Mouse (Mus musculus): ENCODE measurements around the gene Prkce. TPM values are rescaled to one million over a fixed set of nuclear protein-coding genes. Genes with fewer than 3 reads are reported as not detected.

Gene Prkce
- polyA plus RNA-seq, 1 experiment from 2014 or later = 6.7 TPM

DNA sequence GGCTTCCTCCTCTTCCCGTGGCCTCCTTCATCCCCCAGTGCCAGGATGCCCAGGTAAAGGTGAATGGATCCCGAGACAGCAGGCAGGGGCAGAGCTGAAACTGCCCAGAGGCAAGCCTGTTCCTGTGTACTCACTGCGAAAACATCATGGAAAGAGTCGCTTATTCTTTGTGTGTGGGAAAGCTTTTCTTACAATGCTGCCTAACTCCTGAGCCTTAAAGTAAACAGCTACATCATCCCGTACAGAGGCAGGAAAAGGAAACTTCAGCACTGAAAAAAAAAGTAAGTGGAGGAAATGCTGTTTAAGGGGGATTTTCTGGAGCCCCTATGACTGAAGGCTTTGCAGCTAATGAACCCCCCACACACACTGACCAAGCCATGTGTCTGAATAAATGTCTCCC lies 339.3 kb downstream of the Prkce start:
- Histone ChIP-seq H3K9ac (replicated peaks; ENCODE audit: low read length) (no peak overlapping the region), H3K36me3 (replicated peaks; ENCODE audit: control insufficient read depth, insufficient read depth, low read depth, low read length) (no peaks in the 10 kb centered on the region), H3K4me2 (ENCODE audit: low read depth, low read length) (no peak overlapping the region), H3K4me1 (ENCODE audit: control insufficient read depth, insufficient read depth, low read length) (no peaks in the 10 kb centered on the region), H3K4me3 (ENCODE audit: low read depth, low read length) (no peak overlapping the region), H3K27me3 (ENCODE audit: control insufficient read depth, insufficient read depth, low read length) (no peaks in the 10 kb centered on the region), H3K27ac (replicated peaks; ENCODE audit: low read depth, low read length) (no peak overlapping the region), H3K9me3 (replicated peaks; ENCODE audit: control insufficient read depth, low read length) (no peaks in the 10 kb centered on the region)
- no peak for DNase-seq (ENCODE audit: low spot score)
- ATAC-seq (replicated peaks; ENCODE audit: insufficient number of reproducible peaks, low FRiP score, low TSS enrichment, low read depth) = no peak
- WGBS = 65% methylated on average over 5 of the region's 5 CpGs

DNA sequence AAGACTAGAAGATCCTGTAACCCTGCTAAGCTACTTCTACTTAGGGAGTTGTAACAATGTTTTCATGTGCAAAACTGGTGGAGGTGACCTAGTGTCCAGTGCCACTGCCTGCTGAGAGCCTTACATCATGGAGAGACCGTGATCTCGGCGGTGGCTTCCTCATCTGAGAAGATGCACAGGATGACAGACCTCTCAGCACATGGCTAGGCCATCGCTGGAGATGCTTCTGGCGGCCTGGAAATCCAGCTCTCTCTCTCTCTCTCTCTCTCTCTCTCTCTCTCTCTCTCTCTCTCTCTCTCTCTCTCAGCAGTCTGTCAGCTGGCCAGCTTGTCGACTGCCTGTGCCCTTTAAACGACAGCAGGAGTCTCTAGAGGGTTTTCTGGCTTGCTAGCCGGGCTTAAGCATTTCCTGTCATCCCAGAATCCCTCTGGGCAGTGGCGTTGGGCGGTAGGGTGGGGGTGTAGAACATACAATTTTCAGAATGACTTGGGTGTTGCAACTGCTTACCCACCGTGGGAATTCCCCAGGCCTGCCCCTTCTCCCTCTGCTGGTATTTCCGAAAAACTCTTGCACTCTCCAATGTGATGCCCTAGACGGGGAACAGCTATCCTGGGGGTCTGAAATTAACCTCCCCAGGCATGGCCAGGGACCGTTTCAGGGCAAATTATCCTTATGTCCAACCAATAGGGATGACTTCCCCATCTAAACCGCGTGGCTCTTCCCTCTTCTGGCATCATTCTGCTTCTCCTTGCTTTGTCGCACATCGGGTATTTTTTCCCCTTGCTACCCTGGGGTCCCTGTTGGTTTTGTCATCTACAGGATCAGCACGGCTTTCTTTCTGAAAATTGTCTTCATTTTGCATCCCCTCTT lies 340.0 kb downstream of the Prkce start:
- Histone ChIP-seq H3K27ac (replicated peaks; ENCODE audit: low read depth, low read length) (no peak overlapping the region), H3K4me3 (ENCODE audit: low read depth, low read length) (no peak overlapping the region), H3K4me2 (ENCODE audit: low read depth, low read length) (no peak overlapping the region), H3K36me3 (replicated peaks; ENCODE audit: control insufficient read depth, insufficient read depth, low read depth, low read length) (no peaks in the 10 kb centered on the region), H3K4me1 (ENCODE audit: control insufficient read depth, insufficient read depth, low read length) (no peaks in the 10 kb centered on the region), H3K27me3 (ENCODE audit: control insufficient read depth, insufficient read depth, low read length) (no peaks in the 10 kb centered on the region), H3K9me3 (replicated peaks; ENCODE audit: control insufficient read depth, low read length) (no peaks in the 10 kb centered on the region), H3K9ac (replicated peaks; ENCODE audit: low read length) (no peak overlapping the region)
- no peak for DNase-seq (ENCODE audit: low spot score)
- ATAC-seq (replicated peaks; ENCODE audit: insufficient number of reproducible peaks, low FRiP score, low TSS enrichment, low read depth) = no peak
- WGBS = 59% methylated on average over 19 of the region's 19 CpGs

DNA sequence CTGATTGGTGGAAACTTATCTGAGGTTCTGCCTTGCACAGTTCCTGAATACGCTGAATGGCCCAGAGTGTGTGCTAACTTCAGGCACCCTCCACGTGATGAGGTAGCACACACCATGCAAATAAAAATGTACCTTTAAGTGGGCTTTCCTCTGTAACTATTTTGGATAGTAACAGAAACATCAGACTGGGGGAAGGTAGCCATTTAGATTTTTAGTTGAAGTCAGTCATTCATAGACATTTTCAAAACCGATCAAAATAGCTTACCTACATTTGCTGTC lies 340.6 kb downstream of the Prkce start:
- H3K27me3 ChIP-seq (ENCODE audit: control insufficient read depth, insufficient read depth, low read length) = no peaks in the 10 kb centered on the region
- no peak overlapping the region for H3K9ac ChIP-seq (replicated peaks; ENCODE audit: low read length)
- no peaks in the 10 kb centered on the region for H3K4me1 ChIP-seq (ENCODE audit: control insufficient read depth, insufficient read depth, low read length)
- H3K9me3 ChIP-seq (replicated peaks; ENCODE audit: control insufficient read depth, low read length) = no peaks in the 10 kb centered on the region
- no peak overlapping the region for H3K4me2 ChIP-seq (ENCODE audit: low read depth, low read length)
- H3K27ac ChIP-seq (replicated peaks; ENCODE audit: low read depth, low read length) = no peak overlapping the region
- DNase-seq (ENCODE audit: low spot score) = no peak
- no peak overlapping the region for H3K4me3 ChIP-seq (ENCODE audit: low read depth, low read length)
- H3K36me3 ChIP-seq (replicated peaks; ENCODE audit: control insufficient read depth, insufficient read depth, low read depth, low read length) = no peaks in the 10 kb centered on the region
- WGBS = 96% methylated on average over 3 of the region's 3 CpGs
- ATAC-seq (replicated peaks; ENCODE audit: insufficient number of reproducible peaks, low FRiP score, low TSS enrichment, low read depth) = no peak

- WGBS = 83% methylated on average over 5 of the region's 5 CpGs
Measured at GRCm38 (mm10) chr17:86509871-86510270, 342.3 kb downstream of the Prkce start.

DNA sequence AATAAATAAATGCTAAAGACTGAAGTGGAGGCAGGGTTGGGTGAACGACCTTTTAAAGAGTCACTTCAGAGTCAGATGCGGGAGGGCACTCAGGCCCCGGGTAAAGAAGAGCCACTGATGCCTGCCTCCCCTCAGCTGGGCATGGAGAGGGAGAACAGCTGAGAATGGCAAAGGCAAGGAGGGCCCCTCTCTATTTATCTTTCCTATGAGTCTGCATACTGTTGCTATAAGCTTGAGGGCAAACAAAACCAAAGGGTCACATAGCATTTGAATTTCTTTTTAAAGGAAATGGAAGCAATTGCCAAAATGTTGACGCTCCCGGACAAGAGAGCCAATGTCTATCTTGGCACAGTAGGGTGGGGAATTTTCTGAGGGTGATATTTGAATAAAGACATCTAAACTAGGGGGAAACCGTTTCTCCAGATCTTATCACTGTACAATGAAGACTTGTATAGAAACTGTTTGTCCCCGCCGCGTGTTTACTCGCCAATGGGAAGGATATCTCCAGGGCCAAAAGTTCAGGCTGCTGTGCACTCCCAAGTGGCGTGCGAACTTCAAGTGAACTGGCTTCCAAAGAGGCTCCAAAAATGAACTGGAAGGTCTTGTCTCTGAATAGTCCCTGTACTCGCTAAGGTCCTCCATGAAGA lies 347.5 kb downstream of the Prkce start:
- DNase-seq (ENCODE audit: low spot score) (no peak), ATAC-seq (replicated peaks; ENCODE audit: insufficient number of reproducible peaks, low FRiP score, low TSS enrichment, low read depth) (no peak)
- Histone ChIP-seq H3K9ac (replicated peaks; ENCODE audit: low read length) (no peak overlapping the region), H3K27ac (replicated peaks; ENCODE audit: low read depth, low read length) (no peak overlapping the region), H3K27me3 (ENCODE audit: control insufficient read depth, insufficient read depth, low read length) (no peaks in the 10 kb centered on the region), H3K4me3 (ENCODE audit: low read depth, low read length) (no peak overlapping the region), H3K36me3 (replicated peaks; ENCODE audit: control insufficient read depth, insufficient read depth, low read depth, low read length) (no peaks in the 10 kb centered on the region), H3K4me1 (ENCODE audit: control insufficient read depth, insufficient read depth, low read length) (no peaks in the 10 kb centered on the region), H3K4me2 (ENCODE audit: low read depth, low read length) (no peak overlapping the region), H3K9me3 (replicated peaks; ENCODE audit: control insufficient read depth, low read length) (no peaks in the 10 kb centered on the region)
- WGBS = 80% methylated on average over 13 of the region's 13 CpGs

More at GRCm38 (mm10) chr17:86509871-86510270, 342.3 kb downstream of the Prkce start:
- no peak overlapping the region for H3K27ac ChIP-seq (replicated peaks; ENCODE audit: low read depth, low read length)
- H3K27me3 ChIP-seq (ENCODE audit: control insufficient read depth, insufficient read depth, low read length) = no peaks in the 10 kb centered on the region
- no peaks in the 10 kb centered on the region for H3K36me3 ChIP-seq (replicated peaks; ENCODE audit: control insufficient read depth, insufficient read depth, low read depth, low read length)
- no peak overlapping the region for H3K9ac ChIP-seq (replicated peaks; ENCODE audit: low read length)
- ATAC-seq (replicated peaks; ENCODE audit: insufficient number of reproducible peaks, low FRiP score, low TSS enrichment, low read depth) = no peak
- H3K4me3 ChIP-seq (ENCODE audit: low read depth, low read length) = no peak overlapping the region
- H3K4me1 ChIP-seq (ENCODE audit: control insufficient read depth, insufficient read depth, low read length) = no peaks in the 10 kb centered on the region
- H3K9me3 ChIP-seq (replicated peaks; ENCODE audit: control insufficient read depth, low read length) = no peaks in the 10 kb centered on the region
- no peak for DNase-seq (ENCODE audit: low spot score)
- no peak overlapping the region for H3K4me2 ChIP-seq (ENCODE audit: low read depth, low read length)

DNA sequence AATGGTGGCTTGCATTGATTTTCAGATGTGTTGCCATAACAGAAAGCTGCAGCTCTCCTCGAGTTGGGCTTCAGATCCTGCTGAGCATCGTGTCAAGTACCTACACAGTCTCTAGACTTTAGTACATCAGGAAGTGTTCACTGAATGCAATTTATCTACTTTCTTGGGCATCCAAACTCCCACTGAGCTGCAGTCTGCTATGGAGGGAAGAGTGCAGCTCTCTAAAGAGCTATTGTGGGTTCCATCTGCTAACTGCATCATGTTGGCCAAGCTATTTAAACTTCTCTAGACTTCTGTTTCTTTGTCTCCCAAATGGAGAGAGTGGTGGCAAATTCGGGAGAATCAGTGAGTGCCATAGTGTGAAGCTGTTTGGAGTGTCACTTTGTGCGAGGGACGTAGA lies 349.0 kb downstream of the Prkce start:
- DNase-seq (ENCODE audit: low spot score) (no peak), ATAC-seq (replicated peaks; ENCODE audit: insufficient number of reproducible peaks, low FRiP score, low TSS enrichment, low read depth) (no peak)
- Histone ChIP-seq H3K27ac (replicated peaks; ENCODE audit: low read depth, low read length) (no peak overlapping the region), H3K4me1 (ENCODE audit: control insufficient read depth, insufficient read depth, low read length) (no peaks in the 10 kb centered on the region), H3K9ac (replicated peaks; ENCODE audit: low read length) (no peak overlapping the region), H3K27me3 (ENCODE audit: control insufficient read depth, insufficient read depth, low read length) (no peaks in the 10 kb centered on the region), H3K4me2 (ENCODE audit: low read depth, low read length) (no peak overlapping the region), H3K4me3 (ENCODE audit: low read depth, low read length) (no peak overlapping the region), H3K9me3 (replicated peaks; ENCODE audit: control insufficient read depth, low read length) (no peaks in the 10 kb centered on the region), H3K36me3 (replicated peaks; ENCODE audit: control insufficient read depth, insufficient read depth, low read depth, low read length) (no peaks in the 10 kb centered on the region)
- WGBS = 82% methylated on average over 5 of the region's 5 CpGs

GRCm38 (mm10) chr17:86518604-86519003 lies 351.0 kb downstream of the Prkce start:
- H3K9me3 ChIP-seq (replicated peaks; ENCODE audit: control insufficient read depth, low read length) = no peaks in the 10 kb centered on the region
- H3K36me3 ChIP-seq (replicated peaks; ENCODE audit: control insufficient read depth, insufficient read depth, low read depth, low read length) = no peaks in the 10 kb centered on the region
- H3K4me2 ChIP-seq (ENCODE audit: low read depth, low read length) = no peak overlapping the region
- no peaks in the 10 kb centered on the region for H3K4me1 ChIP-seq (ENCODE audit: control insufficient read depth, insufficient read depth, low read length)
- 85% methylated on average over 7 of the region's 7 CpGs for WGBS
- H3K27me3 ChIP-seq (ENCODE audit: control insufficient read depth, insufficient read depth, low read length) = no peaks in the 10 kb centered on the region
- no peak overlapping the region for H3K4me3 ChIP-seq (ENCODE audit: low read depth, low read length)
- DNase-seq (ENCODE audit: low spot score) (no peak), ATAC-seq (replicated peaks; ENCODE audit: insufficient number of reproducible peaks, low FRiP score, low TSS enrichment, low read depth) (no peak)
- H3K27ac ChIP-seq (replicated peaks; ENCODE audit: low read depth, low read length) = no peak overlapping the region
- H3K9ac ChIP-seq (replicated peaks; ENCODE audit: low read length) = no peak overlapping the region

DNA sequence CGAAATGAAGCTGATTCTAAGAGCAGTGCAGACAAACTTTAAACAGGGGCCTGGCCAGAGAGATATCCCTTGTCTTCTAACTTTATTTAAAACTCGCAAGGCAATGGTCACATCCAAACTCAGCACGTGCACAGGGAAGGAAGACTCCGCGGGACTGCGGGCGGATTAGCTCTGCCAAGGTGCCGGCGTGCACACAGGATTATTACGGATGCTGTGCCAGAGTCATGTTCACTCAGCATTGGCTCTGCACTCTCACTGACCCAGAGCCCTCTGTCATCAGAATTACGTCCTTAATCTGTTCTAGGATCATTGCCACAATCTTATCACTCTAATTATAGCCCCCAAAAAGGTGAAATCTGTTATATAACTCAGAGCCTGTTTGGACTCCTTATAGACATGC lies 353.7 kb downstream of the Prkce start:
- no peak overlapping the region for H3K9ac ChIP-seq (replicated peaks; ENCODE audit: low read length)
- no peak overlapping the region for H3K27ac ChIP-seq (replicated peaks; ENCODE audit: low read depth, low read length)
- H3K36me3 ChIP-seq (replicated peaks; ENCODE audit: control insufficient read depth, insufficient read depth, low read depth, low read length) = no peaks in the 10 kb centered on the region
- H3K27me3 ChIP-seq (ENCODE audit: control insufficient read depth, insufficient read depth, low read length) = no peaks in the 10 kb centered on the region
- no peak for ATAC-seq (replicated peaks; ENCODE audit: insufficient number of reproducible peaks, low FRiP score, low TSS enrichment, low read depth)
- 95% methylated on average over 11 of the region's 11 CpGs for WGBS
- no peaks in the 10 kb centered on the region for H3K4me1 ChIP-seq (ENCODE audit: control insufficient read depth, insufficient read depth, low read length)
- no peak for DNase-seq (ENCODE audit: low spot score)
- no peaks in the 10 kb centered on the region for H3K9me3 ChIP-seq (replicated peaks; ENCODE audit: control insufficient read depth, low read length)
- H3K4me2 ChIP-seq (ENCODE audit: low read depth, low read length) = no peak overlapping the region
- no peak overlapping the region for H3K4me3 ChIP-seq (ENCODE audit: low read depth, low read length)

Measured in embryonic facial prominence, embryonic 11.5 days (tissue).